Mouse (Mus musculus) cortical plate, adult 2 months (tissue): ENCODE measurements around the gene Rspo1.

Source experiments
- CTCF ChIP-seq: fragments of 200-500 bp; IDR thresholded peaks from 2 replicates; pipeline ENCODE4 v1.5.1; 2011; ENCODE audit warnings: mild to moderate bottlenecking, control low read depth, low read length; ENCODE audit not compliant: insufficient read depth; ENCODE audit errors: extremely low read depth
- POLR2A ChIP-seq: fragments of 200-500 bp; IDR thresholded peaks from 2 replicates; pipeline ENCODE4 v1.6.1; 2011; ENCODE audit warnings: mild to moderate bottlenecking, low read length, control low read depth; ENCODE audit not compliant: insufficient read depth; ENCODE audit errors: extremely low read depth

DNA sequence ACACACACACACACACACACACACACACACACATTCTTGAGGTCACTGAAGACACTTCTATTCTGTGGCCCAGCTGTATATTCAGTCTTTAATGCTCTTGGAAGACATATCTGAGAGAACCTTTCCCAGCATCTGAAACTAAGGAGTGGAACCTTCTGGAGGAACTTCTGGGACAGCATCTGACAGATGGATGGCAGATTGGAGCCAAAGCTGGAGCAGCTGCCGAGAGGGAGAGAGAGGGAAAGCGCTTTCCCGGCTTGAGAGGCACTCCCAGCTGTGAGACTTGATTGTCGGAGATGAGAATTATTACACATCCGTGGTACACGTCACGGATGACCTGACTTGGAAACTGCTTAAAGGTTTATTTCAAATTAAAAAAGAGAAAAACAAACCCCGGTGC is 22.5 kb downstream of the Rspo1 start:
- TF ChIP-seq CTCF (no peak), POLR2A (no peak)
